Mouse (Mus musculus): ENCODE results near the gene Nup210. TPM values are rescaled to one million over a fixed set of nuclear protein-coding genes. Genes with fewer than 3 reads are reported as not detected.

Gene Nup210
- polyA plus RNA-seq, 1 experiment from 2014 or later: 13.9 TPM

- Histone ChIP-seq H3K4me2 (ENCODE audit: low read length) (no peak overlapping the region), H3K9ac (ENCODE audit: low read length) (no peak overlapping the region), H3K4me1 (ENCODE audit: control insufficient read depth, insufficient read depth, low read length) (no peaks in the 10 kb centered on the region), H3K9me3 (replicated peaks; ENCODE audit: control insufficient read depth, low read length) (no peaks in the 10 kb centered on the region), H3K27me3 (replicated peaks; ENCODE audit: control insufficient read depth, insufficient read depth, low read length) (no peaks in the 10 kb centered on the region), H3K27ac (ENCODE audit: low read depth, low read length) (no peak overlapping the region), H3K36me3 (ENCODE audit: control insufficient read depth, insufficient read depth, low read length) (peaks cover 4% of the 10 kb centered on the region; the same call in 1 of the 2 replicates), H3K4me3 (ENCODE audit: low read depth, low read length) (no peak overlapping the region)
- WGBS: 86% methylated on average over 3 of the region's 3 CpGs
- no peak for DNase-seq (ENCODE audit: low spot score)
- no peak for ATAC-seq
Measured at GRCm38 (mm10) chr6:91008284-91008830, 108.3 kb downstream of the Nup210 start.

GRCm38 (mm10) chr6:91007207-91007606 is 109.4 kb downstream of the Nup210 start:
- 74% methylated on average over 2 of the region's 2 CpGs for WGBS
- no peak for DNase-seq (ENCODE audit: low spot score)
- Histone ChIP-seq H3K36me3 (ENCODE audit: control insufficient read depth, insufficient read depth, low read length) (no peaks in the 10 kb centered on the region), H3K4me3 (ENCODE audit: low read depth, low read length) (no peak overlapping the region), H3K9me3 (replicated peaks; ENCODE audit: control insufficient read depth, low read length) (no peaks in the 10 kb centered on the region), H3K4me1 (ENCODE audit: control insufficient read depth, insufficient read depth, low read length) (no peaks in the 10 kb centered on the region), H3K27me3 (replicated peaks; ENCODE audit: control insufficient read depth, insufficient read depth, low read length) (no peaks in the 10 kb centered on the region), H3K9ac (ENCODE audit: low read length) (no peak overlapping the region), H3K4me2 (ENCODE audit: low read length) (no peak overlapping the region), H3K27ac (ENCODE audit: low read depth, low read length) (no peak overlapping the region)
- ATAC-seq: no peak

- H3K27ac ChIP-seq (ENCODE audit: low read depth, low read length): no peak overlapping the region
- no peaks in the 10 kb centered on the region for H3K27me3 ChIP-seq (replicated peaks; ENCODE audit: control insufficient read depth, insufficient read depth, low read length)
- H3K4me1 ChIP-seq (ENCODE audit: control insufficient read depth, insufficient read depth, low read length): peaks cover 3% of the 10 kb centered on the region; the same call in 1 of the 2 replicates
- H3K4me3 ChIP-seq (ENCODE audit: low read depth, low read length): no peak overlapping the region
- no peaks in the 10 kb centered on the region for H3K9me3 ChIP-seq (replicated peaks; ENCODE audit: control insufficient read depth, low read length)
- H3K4me2 ChIP-seq (ENCODE audit: low read length): no peak overlapping the region
- no peak overlapping the region for H3K9ac ChIP-seq (ENCODE audit: low read length)
- 84% methylated on average over 2 of the region's 2 CpGs for WGBS
- H3K36me3 ChIP-seq (ENCODE audit: control insufficient read depth, insufficient read depth, low read length): no peaks in the 10 kb centered on the region
- DNase-seq (ENCODE audit: low spot score): no peak
- no peak for ATAC-seq
Measured at GRCm38 (mm10) chr6:91004157-91004556, 112.5 kb downstream of the Nup210 start.

GRCm38 (mm10) chr6:91003310-91003995 is 113.2 kb downstream of the Nup210 start:
- DNase-seq (ENCODE audit: low spot score): no peak
- Histone ChIP-seq H3K4me3 (ENCODE audit: low read depth, low read length) (no peak overlapping the region), H3K4me2 (ENCODE audit: low read length) (no peak overlapping the region), H3K36me3 (ENCODE audit: control insufficient read depth, insufficient read depth, low read length) (no peaks in the 10 kb centered on the region), H3K9ac (ENCODE audit: low read length) (no peak overlapping the region), H3K9me3 (replicated peaks; ENCODE audit: control insufficient read depth, low read length) (no peaks in the 10 kb centered on the region), H3K4me1 (ENCODE audit: control insufficient read depth, insufficient read depth, low read length) (peaks cover 3% of the 10 kb centered on the region; the same call in 1 of the 2 replicates), H3K27me3 (replicated peaks; ENCODE audit: control insufficient read depth, insufficient read depth, low read length) (no peaks in the 10 kb centered on the region), H3K27ac (ENCODE audit: low read depth, low read length) (no peak overlapping the region)
- ATAC-seq: no peak
- 29% methylated on average over 3 of the region's 3 CpGs for WGBS

GRCm38 (mm10) chr6:91001566-91001965 is 115.1 kb downstream of the Nup210 start:
- Histone ChIP-seq H3K4me3 (ENCODE audit: low read depth, low read length) (no peak overlapping the region), H3K9ac (ENCODE audit: low read length) (no peak overlapping the region), H3K4me2 (ENCODE audit: low read length) (no peak overlapping the region), H3K9me3 (replicated peaks; ENCODE audit: control insufficient read depth, low read length) (no peaks in the 10 kb centered on the region), H3K27ac (ENCODE audit: low read depth, low read length) (no peak overlapping the region), H3K4me1 (ENCODE audit: control insufficient read depth, insufficient read depth, low read length) (peaks cover 3% of the 10 kb centered on the region; the same call in 1 of the 2 replicates), H3K36me3 (ENCODE audit: control insufficient read depth, insufficient read depth, low read length) (no peaks in the 10 kb centered on the region), H3K27me3 (replicated peaks; ENCODE audit: control insufficient read depth, insufficient read depth, low read length) (no peaks in the 10 kb centered on the region)
- ATAC-seq: no peak
- DNase-seq (ENCODE audit: low spot score): no peak
- 39% methylated on average over 7 of the region's 7 CpGs for WGBS

- H3K36me3 ChIP-seq (ENCODE audit: control insufficient read depth, insufficient read depth, low read length): no peaks in the 10 kb centered on the region
- H3K4me2 ChIP-seq (ENCODE audit: low read length): peak overlapping the region; percentile 31; the same call in 1 of the 2 replicates
- ATAC-seq: peak; percentile 29; the same call in 1 of the 2 replicates
- DNase-seq (ENCODE audit: low spot score): peak; percentile 30
- WGBS: 9% methylated on average over 15 of the region's 15 CpGs
- H3K9me3 ChIP-seq (replicated peaks; ENCODE audit: control insufficient read depth, low read length): no peaks in the 10 kb centered on the region
- no peaks in the 10 kb centered on the region for H3K27me3 ChIP-seq (replicated peaks; ENCODE audit: control insufficient read depth, insufficient read depth, low read length)
- H3K4me3 ChIP-seq (ENCODE audit: low read depth, low read length): no peak overlapping the region
- H3K9ac ChIP-seq (ENCODE audit: low read length): no peak overlapping the region
- peaks cover 3% of the 10 kb centered on the region; the same call in 1 of the 2 replicates for H3K4me1 ChIP-seq (ENCODE audit: control insufficient read depth, insufficient read depth, low read length)
- H3K27ac ChIP-seq (ENCODE audit: low read depth, low read length): no peak overlapping the region
Measured at GRCm38 (mm10) chr6:91000819-91001525, 115.7 kb downstream of the Nup210 start.

GRCm38 (mm10) chr6:90999176-90999575 is 117.5 kb downstream of the Nup210 start:
- H3K27ac ChIP-seq (ENCODE audit: low read depth, low read length): no peak overlapping the region

GRCm38 (mm10) chr6:90997025-90997424 is 119.6 kb downstream of the Nup210 start:
- ATAC-seq (no peak), DNase-seq (ENCODE audit: low spot score) (no peak)
- Histone ChIP-seq H3K4me2 (ENCODE audit: low read length) (no peak overlapping the region), H3K27ac (ENCODE audit: low read depth, low read length) (no peak overlapping the region), H3K36me3 (ENCODE audit: control insufficient read depth, insufficient read depth, low read length) (no peaks in the 10 kb centered on the region), H3K4me3 (ENCODE audit: low read depth, low read length) (no peak overlapping the region), H3K27me3 (replicated peaks; ENCODE audit: control insufficient read depth, insufficient read depth, low read length) (no peaks in the 10 kb centered on the region), H3K4me1 (ENCODE audit: control insufficient read depth, insufficient read depth, low read length) (peaks cover 3% of the 10 kb centered on the region; the same call in 1 of the 2 replicates), H3K9ac (ENCODE audit: low read length) (no peak overlapping the region), H3K9me3 (replicated peaks; ENCODE audit: control insufficient read depth, low read length) (no peaks in the 10 kb centered on the region)
- 91% methylated on average over 3 of the region's 3 CpGs for WGBS

More at GRCm38 (mm10) chr6:90999176-90999575, 117.5 kb downstream of the Nup210 start:
- H3K36me3 ChIP-seq (ENCODE audit: control insufficient read depth, insufficient read depth, low read length): no peaks in the 10 kb centered on the region
- 96% methylated on average over 4 of the region's 4 CpGs for WGBS
- H3K4me2 ChIP-seq (ENCODE audit: low read length): no peak overlapping the region
- H3K4me3 ChIP-seq (ENCODE audit: low read depth, low read length): no peak overlapping the region
- H3K27me3 ChIP-seq (replicated peaks; ENCODE audit: control insufficient read depth, insufficient read depth, low read length): no peaks in the 10 kb centered on the region
- DNase-seq (ENCODE audit: low spot score): no peak
- H3K9me3 ChIP-seq (replicated peaks; ENCODE audit: control insufficient read depth, low read length): no peaks in the 10 kb centered on the region
- H3K4me1 ChIP-seq (ENCODE audit: control insufficient read depth, insufficient read depth, low read length): peaks cover 3% of the 10 kb centered on the region; the same call in 1 of the 2 replicates
- no peak for ATAC-seq
- no peak overlapping the region for H3K9ac ChIP-seq (ENCODE audit: low read length)
